Mouse (Mus musculus): Measurements from ENCODE around the gene Thbs3. TPM values are rescaled to one million over a fixed set of nuclear protein-coding genes. Genes with fewer than 3 reads are reported as not detected.

Thbs3 gene
- polyA plus RNA-seq, 1 experiment from 2014 or later, result 1.3 TPM

- DNase-seq (no peak), ATAC-seq (no peak)
- 87% methylated on average over 7 of the region's 7 CpGs for WGBS (ENCODE audit: insufficient replicate concordance)
- no peak overlapping the region for H3K4me2 ChIP-seq (ENCODE audit: low read depth, low read length)
- no peak overlapping the region for H3K4me3 ChIP-seq (ENCODE audit: low read depth, low read length)
- peaks cover 5% of the 10 kb centered on the region; the same call in 1 of the 2 replicates for H3K4me1 ChIP-seq (ENCODE audit: insufficient read depth)
- peaks cover 58% of the 10 kb centered on the region for H3K36me3 ChIP-seq (replicated peaks; ENCODE audit: insufficient read depth, low read length)
- H3K9me3 ChIP-seq (ENCODE audit: low read length), result no peaks in the 10 kb centered on the region
- H3K27ac ChIP-seq (ENCODE audit: low read depth), result no peak overlapping the region
- no peaks in the 10 kb centered on the region for H3K27me3 ChIP-seq (ENCODE audit: insufficient read depth, low read length)
- TF ChIP-seq EP300 (IDR thresholded peaks at IDR 0.05; ENCODE audit: low read depth) (no peak), CTCF (IDR thresholded peaks at IDR 0.05; ENCODE audit: low read depth) (no peak)
- H3K9ac ChIP-seq (replicated peaks), result no peak overlapping the region
Measured at GRCm38 (mm10) chr3:89206079-89206478, 8.9 kb upstream of the Thbs3 start.

- TF ChIP-seq CTCF (IDR thresholded peaks at IDR 0.05; ENCODE audit: low read depth) (no peak), EP300 (IDR thresholded peaks at IDR 0.05; ENCODE audit: low read depth) (no peak)
- 78% methylated on average over 2 of the region's 2 CpGs for WGBS (ENCODE audit: insufficient replicate concordance)
- Histone ChIP-seq H3K27ac (ENCODE audit: low read depth) (no peak overlapping the region), H3K4me3 (ENCODE audit: low read depth, low read length) (no peak overlapping the region), H3K27me3 (ENCODE audit: insufficient read depth, low read length) (no peaks in the 10 kb centered on the region), H3K9me3 (ENCODE audit: low read length) (no peaks in the 10 kb centered on the region), H3K4me1 (ENCODE audit: insufficient read depth) (peaks cover 5% of the 10 kb centered on the region; the same call in 1 of the 2 replicates), H3K4me2 (ENCODE audit: low read depth, low read length) (no peak overlapping the region), H3K36me3 (replicated peaks; ENCODE audit: insufficient read depth, low read length) (peaks cover 58% of the 10 kb centered on the region), H3K9ac (replicated peaks) (no peak overlapping the region)
- no peak for ATAC-seq
- no peak for DNase-seq
Measured at GRCm38 (mm10) chr3:89206695-89207094, 8.3 kb upstream of the Thbs3 start.

- Histone ChIP-seq H3K4me2 (ENCODE audit: low read depth, low read length) (no peak overlapping the region), H3K9me3 (ENCODE audit: low read length) (no peaks in the 10 kb centered on the region), H3K9ac (replicated peaks) (no peak overlapping the region), H3K4me1 (ENCODE audit: insufficient read depth) (peaks cover 6% of the 10 kb centered on the region; the same call in 1 of the 2 replicates), H3K36me3 (replicated peaks; ENCODE audit: insufficient read depth, low read length) (peaks cover 58% of the 10 kb centered on the region), H3K27me3 (ENCODE audit: insufficient read depth, low read length) (no peaks in the 10 kb centered on the region), H3K27ac (ENCODE audit: low read depth) (no peak overlapping the region), H3K4me3 (ENCODE audit: low read depth, low read length) (no peak overlapping the region)
- TF ChIP-seq EP300 (IDR thresholded peaks at IDR 0.05; ENCODE audit: low read depth) (no peak), CTCF (IDR thresholded peaks at IDR 0.05; ENCODE audit: low read depth) (no peak)
- WGBS (ENCODE audit: insufficient replicate concordance), result 85% methylated on average over 13 of the region's 13 CpGs
- ATAC-seq (no peak), DNase-seq (no peak)
Measured at GRCm38 (mm10) chr3:89208075-89208657, 6.8 kb upstream of the Thbs3 start.

DNA sequence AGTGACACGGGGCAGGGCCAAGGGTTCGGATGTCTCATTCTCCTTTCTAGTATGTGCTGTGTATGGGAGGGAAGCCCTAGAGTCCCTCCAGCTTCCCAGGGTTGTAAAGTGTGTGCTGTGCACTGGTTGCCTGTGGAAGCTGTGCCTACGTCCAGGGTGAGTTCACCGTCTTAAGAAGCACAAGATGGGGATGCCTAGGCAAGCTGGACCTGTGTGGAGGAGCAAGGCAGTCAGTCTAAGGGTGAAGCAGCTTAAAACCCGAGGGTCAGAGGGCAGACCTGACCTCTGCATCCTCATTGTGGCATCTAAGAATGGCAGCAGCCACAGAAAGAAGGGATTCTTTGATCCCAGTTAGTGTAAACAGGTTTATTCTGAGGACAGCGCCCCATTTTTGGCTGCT is 6.2 kb upstream of the Thbs3 start:
- DNase-seq (no peak), ATAC-seq (no peak)
- no peak overlapping the region for H3K27ac ChIP-seq (ENCODE audit: low read depth)
- WGBS (ENCODE audit: insufficient replicate concordance), result 84% methylated on average over 6 of the region's 6 CpGs
- peaks cover 58% of the 10 kb centered on the region for H3K36me3 ChIP-seq (replicated peaks; ENCODE audit: insufficient read depth, low read length)
- H3K4me2 ChIP-seq (ENCODE audit: low read depth, low read length), result no peak overlapping the region
- H3K9me3 ChIP-seq (ENCODE audit: low read length), result no peaks in the 10 kb centered on the region
- no peaks in the 10 kb centered on the region for H3K27me3 ChIP-seq (ENCODE audit: insufficient read depth, low read length)
- peaks cover 3% of the 10 kb centered on the region; the same call in 1 of the 2 replicates for H3K4me1 ChIP-seq (ENCODE audit: insufficient read depth)
- no peak for TF ChIP-seq CTCF (IDR thresholded peaks at IDR 0.05; ENCODE audit: low read depth)
- no peak for TF ChIP-seq EP300 (IDR thresholded peaks at IDR 0.05; ENCODE audit: low read depth)
- no peak overlapping the region for H3K9ac ChIP-seq (replicated peaks)
- H3K4me3 ChIP-seq (ENCODE audit: low read depth, low read length), result no peak overlapping the region

GRCm38 (mm10) chr3:89209731-89210130 is 5.2 kb upstream of the Thbs3 start:
- H3K9me3 ChIP-seq (ENCODE audit: low read length), result no peaks in the 10 kb centered on the region
- H3K36me3 ChIP-seq (replicated peaks; ENCODE audit: insufficient read depth, low read length), result peaks cover 53% of the 10 kb centered on the region
- WGBS (ENCODE audit: insufficient replicate concordance), result 91% methylated on average over 7 of the region's 7 CpGs
- H3K27me3 ChIP-seq (ENCODE audit: insufficient read depth, low read length), result no peaks in the 10 kb centered on the region
- DNase-seq (no peak), ATAC-seq (no peak)
- TF ChIP-seq CTCF (IDR thresholded peaks at IDR 0.05; ENCODE audit: low read depth) (no peak), EP300 (IDR thresholded peaks at IDR 0.05; ENCODE audit: low read depth) (no peak)
- no peak overlapping the region for H3K27ac ChIP-seq (ENCODE audit: low read depth)
- H3K9ac ChIP-seq (replicated peaks), result no peak overlapping the region
- peaks cover 9% of the 10 kb centered on the region for H3K4me1 ChIP-seq (ENCODE audit: insufficient read depth)
- H3K4me2 ChIP-seq (ENCODE audit: low read depth, low read length), result no peak overlapping the region
- no peak overlapping the region for H3K4me3 ChIP-seq (ENCODE audit: low read depth, low read length)

DNA sequence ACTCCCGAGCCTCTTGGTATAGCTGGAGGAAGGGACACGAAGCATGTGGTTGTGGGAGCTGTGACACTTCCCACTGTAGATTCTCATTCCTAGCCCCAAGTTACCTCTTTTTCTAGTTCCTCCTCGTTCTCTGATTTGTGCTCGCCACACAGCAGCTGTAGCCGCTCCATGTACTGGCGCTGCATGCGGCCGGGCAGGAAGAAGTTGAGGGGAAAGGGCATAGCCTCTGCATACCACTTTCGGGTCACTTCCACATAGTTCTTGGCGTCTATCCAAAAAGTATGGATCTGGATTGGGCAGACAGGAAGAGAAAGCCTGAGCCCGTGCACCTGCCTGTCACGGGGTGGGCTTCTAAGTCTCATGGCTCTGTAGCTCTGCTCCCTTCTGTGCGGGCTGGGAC is 4.8 kb upstream of the Thbs3 start:
- peaks cover 2% of the 10 kb centered on the region; the same call in 1 of the 2 replicates for H3K27me3 ChIP-seq (ENCODE audit: insufficient read depth, low read length)
- no peak overlapping the region for H3K4me2 ChIP-seq (ENCODE audit: low read depth, low read length)
- TF ChIP-seq CTCF (IDR thresholded peaks at IDR 0.05; ENCODE audit: low read depth) (no peak), EP300 (IDR thresholded peaks at IDR 0.05; ENCODE audit: low read depth) (no peak)
- no peaks in the 10 kb centered on the region for H3K9me3 ChIP-seq (ENCODE audit: low read length)
- ATAC-seq (no peak), DNase-seq (no peak)
- peaks cover 50% of the 10 kb centered on the region for H3K36me3 ChIP-seq (replicated peaks; ENCODE audit: insufficient read depth, low read length)
- H3K27ac ChIP-seq (ENCODE audit: low read depth), result no peak overlapping the region
- WGBS (ENCODE audit: insufficient replicate concordance), result 69% methylated on average over 13 of the region's 13 CpGs
- H3K4me1 ChIP-seq (ENCODE audit: insufficient read depth), result peaks cover 12% of the 10 kb centered on the region
- no peak overlapping the region for H3K4me3 ChIP-seq (ENCODE audit: low read depth, low read length)
- H3K9ac ChIP-seq (replicated peaks), result no peak overlapping the region
